Mouse (Mus musculus) cerebellum, adult 2 months (tissue): ENCODE results near the gene Sap18b. TPM values are rescaled to one million over a fixed set of nuclear protein-coding genes. Genes with fewer than 3 reads are reported as not detected.
"Not testable (repeated sequence)": the region's sequence is repeated elsewhere in the genome, so short reads cannot be mapped to it uniquely, and the experiment has no call there.

Source experiments
- DNase-seq, 2 experiments: peaks; one replicate each; pipeline ENCODE4 v3.0.0; 2021
- H3K27ac ChIP-seq: fragments of 200-500 bp; 2 replicates; pipeline ENCODE4 v1.5.1; 2012; ENCODE audit warnings: low read length, control low read depth, inconsistent platforms; ENCODE audit not compliant: insufficient read depth
- H3K27me3 ChIP-seq: fragments of 200-500 bp; 2 replicates; pipeline ENCODE4 v1.6.1; 2012; ENCODE audit warnings: inconsistent platforms, mild to moderate bottlenecking, low read length, moderate library complexity; ENCODE audit not compliant: control insufficient read depth, insufficient read depth
- H3K4me1 ChIP-seq: fragments of 200-500 bp; 2 replicates; pipeline ENCODE4 v1.6.1; 2011; ENCODE audit warnings: low read length; ENCODE audit not compliant: control insufficient read depth, insufficient read depth
- H3K4me3 ChIP-seq: fragments of 200-500 bp; replicated peaks from 2 replicates; pipeline ENCODE3; 2011; ENCODE audit warnings: mild to moderate bottlenecking, low read depth, low read length, control low read depth; ENCODE audit not compliant: insufficient read depth
- CTCF ChIP-seq: fragments of 200-500 bp; IDR thresholded peaks from 2 replicates; pipeline ENCODE4 v1.5.1; 2011; ENCODE audit warnings: low read depth, mild to moderate bottlenecking, control low read depth, low read length, moderate library complexity, borderline replicate concordance; ENCODE audit not compliant: insufficient read depth
- POLR2A ChIP-seq: fragments of 200-500 bp; IDR thresholded peaks from 2 replicates; pipeline ENCODE4 v1.6.1; 2011; ENCODE audit warnings: low read length, control low read depth, borderline replicate concordance; ENCODE audit not compliant: insufficient read depth
- WGBS: fragments of 180-500 bp; shearing (Covaris S2); methylation state at CpG from one replicate; pipeline ENCODE4 v1.1.7; 2018; 5-methylcytosine and 5-hydroxymethylcytosine counted together
- polyA plus RNA-seq: library from polyadenylated mRNA; depleted of rRNA; stranded (reverse); fragments of >200 nt; gene quantifications from 2 replicates; pipeline ENCODE4 v1.2.3, GENCODE M21; 2012; rRNA removed

Sap18b gene
- polyA plus RNA-seq = 85.5 and 90.8 TPM in 2 replicates

GRCm38 (mm10) chr8:95825162-95825561 lies at the start of gene Sap18b:
TSS of gene Sap18b (plus strand) at chr8:95825346.
- not testable (repeated sequence) for H3K4me3 ChIP-seq, DNase-seq, H3K27me3 ChIP-seq, H3K4me1 ChIP-seq, H3K27ac ChIP-seq
- WGBS = 60% methylated on average over 25 of the region's 25 CpGs

GRCm38 (mm10) chr8:95781085-95781484 lies 44.1 kb upstream of the Sap18b start:
- Histone ChIP-seq H3K27ac (no peak overlapping the region), H3K4me3 (no peak overlapping the region), H3K4me1 (no peaks in the 10 kb centered on the region), H3K27me3 (no peaks in the 10 kb centered on the region)
- no peak for DNase-seq
- TF ChIP-seq POLR2A = no peak
- no peak for TF ChIP-seq CTCF
- WGBS = 86% methylated on average over 3 of the region's 3 CpGs

- TF ChIP-seq CTCF (no peak), POLR2A (no peak)
- DNase-seq = no peak
- Histone ChIP-seq H3K27ac (no peak overlapping the region), H3K4me3 (no peak overlapping the region), H3K27me3 (no peaks in the 10 kb centered on the region), H3K4me1 (no peaks in the 10 kb centered on the region)
- 100% methylated on average over 2 of the region's 2 CpGs for WGBS
Measured at GRCm38 (mm10) chr8:95781775-95782174, 43.4 kb upstream of the Sap18b start.

GRCm38 (mm10) chr8:95782628-95783027 lies 42.5 kb upstream of the Sap18b start:
- no peak for DNase-seq
- no peak overlapping the region for H3K27ac ChIP-seq

GRCm38 (mm10) chr8:95785591-95785990 lies 39.6 kb upstream of the Sap18b start:
- WGBS = 93% methylated on average over 4 of the region's 4 CpGs
- no peak overlapping the region for H3K4me3 ChIP-seq
- TF ChIP-seq CTCF = no peak
- no peak for TF ChIP-seq POLR2A
- no peak for DNase-seq
- no peaks in the 10 kb centered on the region for H3K27me3 ChIP-seq
- no peak overlapping the region for H3K27ac ChIP-seq
- no peaks in the 10 kb centered on the region for H3K4me1 ChIP-seq

More at GRCm38 (mm10) chr8:95782628-95783027, 42.5 kb upstream of the Sap18b start:
- Histone ChIP-seq H3K4me1 (no peaks in the 10 kb centered on the region), H3K27me3 (no peaks in the 10 kb centered on the region), H3K4me3 (no peak overlapping the region)
- TF ChIP-seq CTCF (no peak), POLR2A (no peak)

- not testable (repeated sequence) for H3K27me3 ChIP-seq, H3K27ac ChIP-seq, DNase-seq, H3K4me3 ChIP-seq, H3K4me1 ChIP-seq
- 94% methylated on average over 5 of the region's 5 CpGs for WGBS
Measured at GRCm38 (mm10) chr8:95795333-95796061, 29.6 kb upstream of the Sap18b start.

- WGBS = 89% methylated on average over 6 of the region's 6 CpGs
- TF ChIP-seq CTCF (no peak), POLR2A (no peak)
- no peak overlapping the region for H3K4me3 ChIP-seq
Measured at GRCm38 (mm10) chr8:95799117-95799516, 26.0 kb upstream of the Sap18b start.

GRCm38 (mm10) chr8:95799891-95800290 lies 25.3 kb upstream of the Sap18b start:
- Histone ChIP-seq H3K4me1 (peaks cover 11% of the 10 kb centered on the region; the same call in 1 of the 2 replicates), H3K27me3 (no peaks in the 10 kb centered on the region), H3K27ac (no peak overlapping the region), H3K4me3 (no peak overlapping the region)
- 83% methylated on average over 1 of the region's 1 CpGs for WGBS
- TF ChIP-seq POLR2A (no peak), CTCF (no peak)
- DNase-seq = no peak

More at GRCm38 (mm10) chr8:95799117-95799516, 26.0 kb upstream of the Sap18b start:
- H3K27ac ChIP-seq = no peak overlapping the region
- H3K27me3 ChIP-seq = no peaks in the 10 kb centered on the region
- H3K4me1 ChIP-seq = peaks cover 11% of the 10 kb centered on the region; the same call in 1 of the 2 replicates
- no peak for DNase-seq

GRCm38 (mm10) chr8:95800353-95800752 lies 24.8 kb upstream of the Sap18b start:
- TF ChIP-seq POLR2A = no peak
- H3K4me1 ChIP-seq = peaks cover 11% of the 10 kb centered on the region; the same call in 1 of the 2 replicates
- whole genome bisulfite sequencing = 75% methylated on average over 3 of the region's 3 CpGs
- DNase-seq = no peak
- no peak overlapping the region for H3K27ac ChIP-seq
- no peaks in the 10 kb centered on the region for H3K27me3 ChIP-seq
- no peak overlapping the region for H3K4me3 ChIP-seq
